Mouse (Mus musculus): Measurements from ENCODE around the gene Mdc1. TPM values are rescaled to one million over a fixed set of nuclear protein-coding genes. Genes with fewer than 3 reads are reported as not detected.

Mdc1 gene
- total and polyA plus RNA-seq, 3 experiments = 5.9 to 20.8 (median 15.4) TPM

DNA sequence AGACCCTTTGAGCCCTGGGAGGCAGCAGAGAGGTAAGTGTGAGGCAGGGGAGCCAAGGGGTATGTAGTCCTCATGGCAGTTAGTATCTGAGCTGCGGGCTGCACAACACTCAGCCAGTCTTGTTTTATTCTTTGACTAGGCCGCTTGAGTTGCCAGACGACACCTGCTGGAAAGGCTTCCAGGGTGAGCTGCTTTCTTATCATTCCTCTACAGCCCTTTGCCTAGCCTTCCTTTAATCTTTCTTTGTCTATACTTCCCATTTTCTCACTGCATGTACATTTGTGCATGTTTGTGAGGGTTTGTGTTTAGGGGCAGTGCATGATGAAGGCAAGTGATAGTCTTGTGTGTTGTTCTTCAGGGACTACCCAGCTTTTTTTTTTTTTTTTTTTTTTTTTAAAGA, 9.7 kb downstream of the Mdc1 start:
- no peak for DNase-seq

DNA sequence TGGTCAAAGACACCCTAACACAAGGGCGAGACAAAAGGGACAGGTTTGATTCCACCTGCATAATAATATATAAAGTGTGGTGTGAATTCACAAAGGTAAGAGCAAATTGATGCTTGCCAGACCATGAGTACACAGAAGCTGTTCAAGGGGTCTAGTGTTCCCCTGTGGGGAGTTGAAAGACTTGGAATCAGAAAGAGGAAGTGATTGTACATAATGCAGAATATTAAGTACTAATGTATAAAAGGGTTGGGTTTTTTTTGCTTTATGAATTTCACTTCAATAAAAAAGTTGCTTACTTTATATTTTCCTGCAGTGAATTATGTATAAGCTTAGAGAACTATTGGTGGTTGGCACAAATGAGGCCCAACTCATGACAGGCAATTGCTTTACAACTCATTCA, 18.1 kb downstream of the Mdc1 start:
- no peak for DNase-seq

DNA sequence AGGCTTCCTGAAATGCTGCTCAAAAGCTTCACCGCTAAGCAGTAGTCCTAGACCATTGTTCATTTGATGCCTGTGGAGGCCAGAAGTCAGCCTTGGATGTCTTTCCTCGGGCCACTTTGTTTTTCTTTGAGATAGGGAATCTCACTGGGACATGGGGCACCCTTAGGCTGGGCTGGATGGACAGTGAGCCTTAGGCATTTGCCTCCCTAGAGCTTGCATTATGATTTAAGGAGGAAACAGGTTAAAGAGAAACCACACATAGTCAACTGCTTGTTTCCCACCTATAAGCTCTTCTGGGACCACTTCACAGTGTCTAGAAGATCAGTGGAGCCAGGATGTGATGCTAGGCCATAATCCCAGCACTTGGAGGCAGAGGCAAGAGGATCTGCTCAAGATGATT, 18.5 kb downstream of the Mdc1 start:
- no peak for DNase-seq

DNA sequence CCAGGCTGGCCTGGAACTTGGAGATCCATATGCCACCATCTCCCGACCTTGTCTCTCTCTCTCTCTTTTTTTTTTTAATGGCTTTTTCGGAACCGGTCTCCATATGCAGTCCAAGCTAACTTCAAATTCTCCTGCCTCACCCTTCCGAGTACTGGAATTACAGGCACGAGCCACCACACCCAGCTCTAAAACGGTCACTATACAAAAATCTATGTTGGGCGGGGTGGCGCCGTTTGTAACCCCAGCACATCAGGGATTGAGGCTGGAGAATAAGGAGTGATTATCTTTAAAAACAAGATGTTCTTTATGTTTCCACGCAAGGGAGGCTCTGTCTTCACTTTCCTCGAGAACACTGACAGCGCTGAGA, 19.5 kb downstream of the Mdc1 start:
- DNase-seq = no peak

DNA sequence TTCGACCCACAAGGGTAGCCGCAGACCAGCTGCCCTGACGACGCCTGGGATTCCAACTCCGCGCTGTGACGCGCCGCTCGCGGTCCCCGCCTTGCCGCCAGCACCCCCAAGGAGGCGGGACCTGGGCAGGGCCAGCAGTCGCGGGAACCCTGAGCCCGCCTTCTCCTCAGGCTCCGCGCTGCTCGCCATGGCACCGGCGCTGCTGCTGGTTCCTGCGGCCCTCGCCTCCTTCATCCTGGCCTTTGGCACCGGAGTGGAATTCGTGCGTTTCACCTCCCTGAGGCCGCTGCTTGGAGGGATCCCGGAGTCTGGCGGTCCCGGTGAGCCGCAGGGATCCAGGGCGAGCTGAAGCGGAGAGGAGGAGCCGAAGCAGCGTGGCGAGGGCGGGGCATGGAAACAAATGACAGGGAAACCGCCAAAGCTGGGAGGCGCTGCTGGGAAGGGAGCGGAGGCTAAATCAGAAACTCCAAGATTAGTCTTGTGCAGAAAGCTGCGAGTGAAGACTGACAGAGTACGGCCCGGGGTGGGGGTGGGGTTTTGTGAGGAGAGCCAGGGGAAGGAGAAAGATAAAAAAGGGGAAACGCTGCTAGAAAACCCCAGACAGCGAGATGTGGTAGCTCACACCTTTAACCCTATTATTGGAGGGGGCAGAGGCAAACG, 20.0 kb downstream of the Mdc1 start, which contains the start of gene Nrm:
Gene Nrm (plus strand): TSS at position 121 of the 660 bp plus-strand sequence.
- peak; percentile 95 for DNase-seq

DNA sequence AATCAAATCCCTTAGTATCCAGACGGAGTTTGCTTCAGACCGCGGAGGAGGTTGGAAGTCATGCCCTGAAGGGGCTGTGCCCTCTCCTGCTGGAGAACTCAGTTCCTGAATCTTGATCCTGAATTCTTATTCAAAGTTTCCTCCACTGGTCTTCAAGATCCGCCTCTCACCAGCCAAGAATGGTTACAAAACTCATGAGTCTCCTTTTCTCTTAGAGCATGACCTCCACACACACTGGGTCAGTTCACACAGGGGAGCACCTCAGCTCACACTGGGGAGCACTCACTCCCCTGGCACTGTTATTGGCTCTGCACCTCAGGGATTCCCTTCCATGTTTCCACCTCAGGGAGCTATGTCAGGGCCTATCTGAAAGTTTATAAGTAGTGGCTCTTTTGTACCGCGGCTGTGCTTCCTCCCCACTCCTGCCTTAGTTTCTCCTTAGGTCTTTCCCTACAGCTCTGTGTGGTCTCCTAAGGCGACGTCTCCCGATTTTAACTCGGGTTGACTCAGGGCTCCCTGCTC, 23.6 kb downstream of the Mdc1 start:
- DNase-seq = no peak

DNA sequence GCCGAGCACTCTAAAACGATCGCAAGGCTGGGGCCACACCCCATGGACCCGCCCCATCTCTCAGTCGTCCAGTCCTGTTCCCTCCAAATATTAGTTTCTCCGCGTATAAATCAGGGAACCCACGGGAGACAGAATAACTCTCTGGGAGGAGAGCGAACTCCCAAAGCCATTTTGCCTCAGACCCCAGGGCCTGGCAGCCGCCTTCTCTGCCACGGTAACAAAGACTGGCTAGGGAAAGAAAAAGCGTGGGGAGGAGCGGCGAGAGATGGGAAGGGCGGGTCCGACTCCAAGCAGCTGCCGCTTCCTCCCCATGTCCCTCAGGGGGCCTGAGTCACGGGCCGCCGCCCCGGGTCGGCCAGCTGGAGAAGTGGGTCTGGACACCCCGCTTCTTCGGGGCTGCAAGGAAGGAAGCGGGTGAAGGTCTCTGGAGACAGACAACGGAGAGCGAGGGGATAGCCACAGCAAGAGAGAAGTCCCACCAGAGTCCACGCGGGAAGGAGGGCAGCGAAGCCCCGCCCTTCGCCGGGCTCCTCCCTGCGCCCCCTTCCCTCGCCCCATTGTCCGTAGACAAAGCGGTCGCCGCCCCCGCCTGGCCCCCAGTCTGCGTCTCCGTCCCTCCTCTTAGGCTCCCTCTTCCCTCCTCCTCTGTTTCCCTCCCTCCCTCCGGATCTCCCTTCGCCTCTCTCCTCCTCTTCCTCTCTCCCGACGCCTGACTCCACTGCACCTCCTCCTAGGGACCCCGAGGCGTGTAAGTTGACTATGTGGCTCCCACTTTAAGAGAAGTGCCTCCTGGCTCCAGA, 24.4 kb downstream of the Mdc1 start, which contains the start of gene Ppp1r18:
Gene Ppp1r18 (plus strand): TSS at position 113 of the 800 bp plus-strand sequence.
- peak; percentile 85 for DNase-seq

DNA sequence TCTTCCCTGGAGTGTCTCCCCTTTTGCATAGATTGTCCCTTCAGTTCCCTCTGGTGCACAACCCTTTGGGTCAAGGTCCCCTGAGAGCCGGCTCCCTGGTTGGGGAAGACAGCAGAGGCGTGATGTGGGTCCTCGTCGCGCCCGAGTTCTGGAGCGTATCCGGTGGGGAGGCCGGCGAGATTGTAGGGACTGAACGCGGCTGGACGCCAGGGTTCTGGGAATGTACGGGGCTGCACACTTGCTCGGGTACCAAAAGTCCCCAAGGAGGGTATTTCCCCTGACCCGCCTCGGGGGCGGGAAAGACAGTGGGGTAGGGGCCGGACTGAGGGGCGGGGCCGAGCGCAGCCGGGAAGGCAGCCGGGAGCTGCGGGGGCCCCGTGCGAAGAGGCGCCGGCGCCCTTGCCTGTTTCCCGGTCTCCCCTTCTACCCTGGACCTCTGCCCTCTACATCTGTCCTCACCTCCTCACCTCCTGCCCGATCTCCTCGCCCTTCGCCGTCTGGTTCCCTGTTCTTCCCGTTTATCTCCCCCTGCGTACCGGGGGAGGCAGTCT, 25.0 kb downstream of the Mdc1 start:
- DNase-seq = peak; percentile 87

DNA sequence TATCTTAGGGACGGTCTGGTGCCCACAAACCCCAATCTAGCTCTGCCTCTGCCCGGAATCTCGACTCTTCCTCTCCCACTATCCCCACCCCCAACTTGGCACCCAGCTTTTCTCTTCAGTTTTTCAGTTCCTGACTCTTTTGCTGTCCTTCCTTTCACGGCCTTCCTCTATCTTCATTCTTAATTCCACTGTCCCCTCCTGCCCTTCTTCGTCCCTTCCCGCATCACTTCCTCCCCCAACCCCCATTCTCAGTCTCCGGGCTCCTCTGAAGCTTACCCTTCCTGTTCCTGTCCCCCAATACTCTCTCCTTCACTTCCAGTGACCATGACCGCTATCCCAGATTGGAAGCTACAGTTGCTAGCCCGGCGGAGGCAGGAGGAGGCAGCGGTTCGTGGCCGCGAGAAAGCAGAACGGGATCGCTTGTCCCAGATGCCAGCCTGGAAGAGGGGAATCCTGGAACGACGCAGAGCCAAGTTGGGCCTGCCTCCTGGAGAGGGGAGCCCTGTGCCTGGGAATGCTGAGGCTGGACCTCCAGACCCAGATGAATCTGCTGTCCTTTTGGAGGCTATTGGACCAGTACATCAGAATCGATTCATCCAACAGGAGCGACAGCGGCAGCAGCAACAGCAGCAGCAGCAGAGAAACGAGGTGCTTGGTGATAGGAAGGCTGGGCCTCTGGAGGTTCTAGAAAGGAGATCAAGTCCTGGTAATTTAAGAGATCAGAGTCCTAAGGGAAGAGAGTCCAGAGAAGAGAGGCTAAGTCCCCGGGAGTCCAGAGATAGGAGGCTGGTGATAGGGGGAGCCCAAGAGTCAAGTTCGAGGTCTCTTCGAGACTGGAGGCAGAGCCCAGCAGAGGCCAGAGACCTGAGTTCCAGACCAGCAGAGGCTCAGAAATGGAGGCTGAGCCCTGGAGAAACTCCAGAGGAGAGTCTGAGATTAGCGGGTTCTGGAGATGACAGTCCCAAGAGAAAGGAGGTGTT, 25.9 kb downstream of the Mdc1 start:
- peak; percentile 74 for DNase-seq

DNA sequence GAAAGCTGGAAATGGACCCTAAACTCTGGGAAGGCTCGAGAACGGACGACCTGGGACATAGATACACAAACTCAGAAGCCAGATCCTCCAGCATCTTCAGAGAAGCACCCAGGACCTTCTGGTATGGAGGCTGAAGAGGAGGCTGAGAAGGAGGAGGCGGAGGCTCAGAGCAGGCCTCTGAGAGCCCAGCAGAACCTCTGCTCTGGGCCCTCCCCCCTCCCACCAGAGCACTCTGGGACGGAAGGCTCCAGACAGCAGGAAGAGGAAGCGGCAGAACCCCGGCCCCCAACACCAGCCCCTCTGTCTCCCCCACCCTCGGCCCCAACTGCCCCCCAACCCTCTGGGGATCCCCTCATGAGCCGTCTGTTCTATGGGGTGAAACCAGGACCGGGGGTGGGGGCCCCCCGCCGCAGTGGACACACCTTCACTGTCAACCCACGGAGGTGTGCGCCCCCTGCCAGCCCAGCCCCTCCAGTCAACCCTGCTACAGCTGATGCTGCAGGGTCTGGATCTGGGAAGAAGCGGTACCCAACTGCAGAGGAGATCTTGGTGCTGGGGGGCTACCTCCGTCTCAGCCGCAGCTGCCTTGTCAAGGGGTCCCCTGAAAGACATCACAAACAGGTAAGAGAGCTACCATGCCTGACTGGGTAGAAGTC, 27.0 kb downstream of the Mdc1 start:
- DNase-seq = peak; percentile 57

DNA sequence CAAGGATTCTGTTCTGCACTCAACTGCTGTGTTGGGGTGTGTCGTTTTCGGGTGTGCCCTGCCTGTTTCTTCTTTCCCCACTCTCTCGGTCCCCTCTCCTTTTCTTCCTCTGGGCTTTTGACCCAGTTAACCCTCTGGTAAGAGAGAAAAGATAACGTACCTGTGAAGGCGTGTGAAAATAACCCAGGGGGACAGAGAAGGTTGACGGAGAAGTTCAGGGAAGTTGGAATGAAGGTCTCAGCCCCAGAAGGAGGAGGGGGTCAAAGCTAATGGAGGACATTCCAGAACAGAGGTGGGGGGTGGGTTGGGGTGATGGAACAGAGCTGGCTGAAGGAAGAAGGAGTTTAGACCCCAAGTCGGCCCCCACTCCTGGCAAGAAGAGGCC, 27.6 kb downstream of the Mdc1 start:
- no peak for DNase-seq

DNA sequence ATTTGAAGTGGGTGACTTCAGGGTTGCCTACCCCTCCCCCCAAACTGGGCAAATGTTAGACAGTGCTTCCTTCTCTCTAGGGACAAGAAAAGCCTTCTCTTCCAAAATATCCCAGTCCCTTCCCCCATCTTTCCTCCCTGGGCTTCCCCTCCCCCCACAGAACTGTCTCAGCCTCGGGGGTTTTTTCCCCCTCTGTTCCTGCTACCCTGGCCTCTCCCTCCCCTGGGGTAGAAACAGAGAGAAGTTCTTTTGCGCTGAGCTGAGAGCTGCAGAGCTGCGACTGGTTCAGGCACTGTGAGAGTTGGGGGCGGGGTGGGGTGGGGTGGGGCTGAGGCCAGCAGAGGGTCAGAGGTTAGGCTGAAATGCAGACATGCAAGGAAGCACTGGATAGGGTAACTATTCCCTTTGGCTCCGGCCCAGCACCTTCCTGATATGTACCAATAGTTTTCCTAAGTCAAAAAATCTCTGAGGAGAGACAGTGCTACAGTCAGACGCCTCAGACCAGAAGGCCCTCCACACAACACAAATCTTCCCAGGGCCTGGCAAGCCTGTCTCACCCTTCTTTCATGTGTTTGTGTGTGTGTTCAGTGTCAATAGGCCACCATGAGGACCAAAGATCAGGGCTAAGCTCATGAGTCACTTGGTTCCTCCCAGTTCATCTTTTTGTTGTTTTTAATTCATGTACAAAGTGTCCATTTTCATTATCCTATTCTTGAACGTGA, 28.2 kb downstream of the Mdc1 start:
- peak; percentile 68 for DNase-seq

DNA sequence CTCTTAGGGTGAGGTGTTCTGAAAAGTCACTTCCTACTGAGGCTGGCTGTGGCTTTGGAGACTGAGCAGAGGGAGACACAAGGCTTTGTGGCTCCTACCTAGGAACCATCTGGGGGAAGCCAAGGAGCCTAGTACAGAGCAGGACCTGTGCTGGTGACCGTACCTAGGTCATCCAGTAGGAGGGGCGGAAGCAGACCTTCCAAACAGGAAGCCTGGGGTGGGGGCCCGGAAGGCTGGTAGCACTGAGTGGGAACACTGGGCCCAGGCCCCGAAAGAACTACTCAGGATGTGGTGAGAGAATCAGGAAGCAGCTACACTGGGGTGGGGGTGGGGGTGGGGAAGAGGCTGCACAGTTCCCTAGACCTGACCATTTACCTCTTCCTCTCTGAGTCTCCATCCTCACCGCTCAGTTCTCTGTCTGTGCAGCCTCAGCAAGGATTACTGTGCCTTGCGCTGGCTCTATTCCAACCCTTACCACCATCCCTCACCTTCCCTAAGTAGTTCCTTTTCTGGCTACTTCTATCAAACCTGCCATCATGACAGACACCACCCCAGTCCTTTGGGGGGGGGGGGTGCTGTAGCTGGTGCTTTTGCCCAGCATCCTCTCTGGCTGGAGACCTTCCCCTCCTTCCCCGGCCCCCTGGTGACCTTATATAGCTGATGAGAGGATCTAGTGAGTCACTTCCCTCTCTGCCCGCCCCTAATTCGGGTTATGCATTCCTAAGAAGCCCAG, 29.0 kb downstream of the Mdc1 start:
- peak; percentile 87 for DNase-seq

DNA sequence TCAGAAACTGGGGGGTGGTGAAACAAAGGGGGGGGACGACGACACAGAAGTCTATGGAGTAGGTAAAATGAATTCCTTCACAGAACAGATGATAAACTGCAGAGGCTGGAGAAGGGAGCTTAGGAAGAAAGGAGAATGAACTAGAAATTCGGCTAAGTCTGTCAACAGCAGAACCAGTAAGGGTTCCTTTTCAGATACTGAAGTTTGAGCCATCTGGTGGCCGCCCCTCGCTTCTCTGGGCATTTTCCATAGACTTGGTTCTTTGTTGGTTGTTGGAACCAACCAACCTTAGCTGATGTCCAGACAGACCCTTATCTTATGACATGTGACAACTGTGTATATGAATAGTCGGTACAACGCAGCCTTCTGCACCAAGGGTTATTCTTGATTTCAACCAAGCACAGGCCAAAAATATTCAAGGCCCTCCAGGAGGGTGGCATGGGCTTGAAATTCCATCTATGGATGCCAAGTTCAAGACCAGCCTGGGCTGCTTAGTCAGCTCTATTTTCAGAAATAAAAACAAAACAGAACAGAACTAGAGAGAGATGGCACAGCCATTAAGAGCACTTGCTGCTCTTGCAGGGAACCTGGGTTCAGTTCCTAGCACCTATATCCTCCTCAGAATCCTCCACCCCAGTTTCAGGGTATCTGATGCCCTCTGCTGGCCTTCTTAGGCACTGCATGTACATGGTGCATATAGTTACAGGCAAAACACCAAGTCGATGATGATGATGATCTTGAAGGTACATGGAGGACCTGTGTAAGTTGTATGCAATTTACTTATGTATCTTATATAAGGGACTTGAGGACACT, 29.8 kb downstream of the Mdc1 start:
- no peak for DNase-seq

DNA sequence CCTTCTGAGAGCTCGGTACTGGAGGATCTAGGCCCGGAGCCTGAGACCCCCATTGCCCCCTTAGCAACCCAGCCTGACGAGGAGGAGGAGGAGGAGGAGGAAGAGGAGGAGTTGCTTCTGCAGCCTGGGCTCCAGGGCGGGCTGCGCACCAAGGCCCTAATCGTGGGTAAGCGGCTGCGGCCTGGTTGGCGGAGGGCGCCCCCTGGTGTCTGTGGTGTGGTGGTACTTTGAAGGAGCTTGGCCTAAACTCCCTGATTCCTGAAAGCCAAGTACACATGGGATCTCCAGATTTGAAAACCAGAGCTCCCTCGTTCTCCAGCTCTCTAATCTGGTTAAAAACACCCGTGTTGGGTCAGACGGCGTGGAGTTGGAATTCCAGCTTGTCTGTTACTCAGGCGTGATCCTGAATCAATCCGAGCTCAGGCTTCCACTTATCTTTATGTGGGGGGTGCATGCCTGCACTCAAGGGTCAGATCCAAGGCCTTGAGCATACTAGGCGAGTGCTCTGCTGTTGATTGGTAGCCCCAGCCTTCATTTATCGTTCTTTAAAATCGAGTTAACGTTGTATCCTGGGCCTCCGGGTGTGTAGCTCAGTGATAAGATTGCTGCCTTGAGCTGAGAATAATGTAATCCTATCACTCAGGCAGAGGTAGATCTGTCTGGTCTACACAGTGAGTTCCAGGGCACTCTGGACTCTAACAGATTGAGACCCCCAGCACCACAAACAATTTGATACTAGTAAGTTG, 32.6 kb downstream of the Mdc1 start:
- DNase-seq = peak; percentile 91

DNA sequence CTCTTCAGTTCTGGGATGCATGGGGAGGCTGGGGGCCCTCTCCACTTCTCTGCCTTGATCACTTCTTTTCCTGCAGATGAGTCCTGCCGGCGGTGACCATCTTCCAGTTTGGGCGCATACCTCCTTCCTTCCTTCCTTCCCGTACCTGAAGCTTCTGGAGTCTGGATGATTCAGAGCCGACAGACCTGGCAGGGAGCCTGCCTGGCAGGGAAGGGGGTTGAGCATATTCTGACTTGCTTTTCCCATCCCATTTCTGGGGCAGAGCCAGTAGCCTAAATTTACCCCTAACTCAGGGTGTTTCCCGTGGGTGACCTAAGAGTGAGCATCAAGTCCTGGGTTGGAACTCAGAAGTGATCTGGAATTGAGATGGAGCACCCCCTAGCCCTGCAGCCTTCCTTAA, 33.4 kb downstream of the Mdc1 start:
- DNase-seq = peak; percentile 48

DNA sequence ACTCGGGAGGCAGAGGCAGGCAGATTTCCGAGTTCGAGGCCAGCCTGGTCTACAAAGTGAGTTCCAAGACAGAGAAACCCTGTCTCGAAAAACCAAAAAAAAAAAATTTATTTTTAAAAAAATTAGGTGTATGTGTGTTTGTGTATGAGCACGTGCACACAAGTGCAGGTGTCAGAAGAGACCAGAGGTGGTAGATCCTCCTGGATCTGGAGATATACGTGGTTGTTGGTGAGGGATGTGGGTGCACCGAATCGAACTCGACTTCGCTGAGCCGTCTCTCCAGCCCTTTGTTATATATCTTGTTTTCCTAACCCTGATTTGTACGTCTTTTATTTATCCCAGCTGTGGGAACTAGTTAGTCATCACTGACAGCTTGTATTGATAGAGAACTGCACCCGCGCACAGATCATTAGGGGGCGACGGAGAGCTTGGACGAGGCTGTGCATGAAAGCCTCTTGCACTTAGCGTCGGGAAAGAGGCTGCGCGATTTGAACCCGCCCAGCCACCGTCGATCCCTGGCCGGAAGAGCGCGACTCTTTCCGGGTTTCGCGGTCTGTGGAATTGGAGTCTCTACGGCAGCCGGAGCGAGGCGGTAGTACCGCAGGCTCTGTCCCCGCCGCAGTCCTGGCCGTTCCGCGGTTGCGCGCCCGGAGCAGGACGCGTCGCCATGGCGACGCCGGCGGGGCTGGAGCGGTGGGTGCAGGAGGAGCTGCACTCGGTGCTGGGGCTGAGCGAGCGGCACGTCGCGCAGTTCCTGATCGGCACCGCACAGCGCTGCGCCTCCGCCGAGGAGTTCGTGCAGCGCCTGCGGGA, 38.1 kb downstream of the Mdc1 start, which contains the start of gene Dhx16:
Gene Dhx16 (plus strand): TSS at position 575 of the 813 bp plus-strand sequence.
- peak; percentile 96 for DNase-seq
